Mouse (Mus musculus): ENCODE results near the gene Batf.

Gene Batf

DNA sequence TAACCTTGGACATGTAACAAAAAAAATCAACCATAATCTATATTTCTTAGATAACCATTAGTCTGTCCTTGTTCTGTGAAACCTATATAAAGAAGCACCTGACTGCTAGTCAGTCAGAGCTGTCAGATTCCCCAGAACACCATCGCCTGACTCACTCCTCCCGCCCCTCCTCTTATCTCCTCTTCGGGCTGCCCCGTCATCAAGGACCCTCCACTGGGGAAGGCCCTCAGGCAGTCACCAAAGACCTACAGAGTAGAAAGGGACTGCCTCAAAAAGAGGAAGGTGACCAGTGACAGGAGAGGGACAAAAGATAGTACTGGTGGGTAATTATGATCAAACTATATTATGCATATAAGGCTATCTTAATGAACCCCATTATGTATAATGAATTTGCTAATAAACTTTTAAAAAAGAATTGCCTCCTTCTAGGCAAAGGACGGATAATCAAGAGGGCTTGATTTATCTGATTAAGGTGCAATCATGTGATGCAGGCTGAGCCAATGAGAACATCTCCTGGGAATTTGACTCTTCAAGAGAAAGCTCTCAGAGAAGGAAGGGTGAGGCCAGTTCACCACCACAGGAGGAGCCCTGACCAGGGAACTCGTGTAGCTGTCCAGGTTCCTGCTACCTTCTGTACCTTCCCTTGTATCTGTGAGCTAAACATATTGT, 40.4 kb downstream of the Batf start:
- DNase-seq (ENCODE audit: low spot score in 2 of 2): no peak

- no peak for DNase-seq (ENCODE audit: low spot score in 2 of 2)
Measured at GRCm38 (mm10) chr12:85728181-85728580, 41.7 kb downstream of the Batf start.

GRCm38 (mm10) chr12:85729022-85729944, 42.8 kb downstream of the Batf start:
- DNase-seq (ENCODE audit: low spot score in 2 of 2): peak; percentile 56 to 72

- DNase-seq (ENCODE audit: low spot score in 2 of 2): no peak
Measured at GRCm38 (mm10) chr12:85729945-85730290, 43.4 kb downstream of the Batf start.

DNA sequence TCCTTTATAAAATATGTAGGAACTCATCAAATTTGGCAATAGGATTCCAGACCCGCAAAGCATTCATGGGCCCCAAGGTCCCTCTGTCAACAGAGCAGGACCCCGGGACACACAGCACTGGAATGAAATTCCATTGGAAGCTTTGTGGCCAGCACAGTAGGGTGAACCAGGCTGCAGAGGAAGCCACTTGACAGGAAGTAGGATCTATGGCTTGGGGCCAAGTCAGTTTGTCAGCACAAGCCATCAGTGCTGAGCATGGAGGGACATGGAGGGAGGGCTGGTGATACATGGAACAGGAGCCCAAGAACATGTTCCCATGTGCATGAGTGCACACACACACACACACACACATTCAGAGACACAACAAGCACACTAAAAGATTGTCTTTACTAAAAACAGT, 49.7 kb downstream of the Batf start:
- no peak for DNase-seq (ENCODE audit: low spot score in 2 of 2)

DNA sequence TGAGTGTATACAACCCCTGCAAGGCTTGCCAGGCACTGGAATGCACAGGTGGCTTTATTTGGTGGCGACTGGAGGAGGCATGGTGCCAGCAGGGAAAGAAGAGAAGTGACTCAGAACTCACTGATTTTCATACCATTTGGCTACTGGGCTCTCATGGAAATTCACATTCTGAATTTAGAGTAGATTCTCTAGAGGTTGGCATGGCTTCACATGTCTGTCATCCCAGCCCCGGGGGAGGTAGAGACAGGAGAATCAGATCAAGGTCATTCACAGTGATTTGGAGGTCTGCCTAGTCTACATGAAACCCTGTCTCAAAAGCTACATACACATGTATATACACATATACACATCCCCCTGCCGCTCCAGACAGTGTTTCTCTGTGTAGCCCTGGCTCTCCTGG, 50.5 kb downstream of the Batf start:
- DNase-seq (ENCODE audit: low spot score in 2 of 2): no peak

DNA sequence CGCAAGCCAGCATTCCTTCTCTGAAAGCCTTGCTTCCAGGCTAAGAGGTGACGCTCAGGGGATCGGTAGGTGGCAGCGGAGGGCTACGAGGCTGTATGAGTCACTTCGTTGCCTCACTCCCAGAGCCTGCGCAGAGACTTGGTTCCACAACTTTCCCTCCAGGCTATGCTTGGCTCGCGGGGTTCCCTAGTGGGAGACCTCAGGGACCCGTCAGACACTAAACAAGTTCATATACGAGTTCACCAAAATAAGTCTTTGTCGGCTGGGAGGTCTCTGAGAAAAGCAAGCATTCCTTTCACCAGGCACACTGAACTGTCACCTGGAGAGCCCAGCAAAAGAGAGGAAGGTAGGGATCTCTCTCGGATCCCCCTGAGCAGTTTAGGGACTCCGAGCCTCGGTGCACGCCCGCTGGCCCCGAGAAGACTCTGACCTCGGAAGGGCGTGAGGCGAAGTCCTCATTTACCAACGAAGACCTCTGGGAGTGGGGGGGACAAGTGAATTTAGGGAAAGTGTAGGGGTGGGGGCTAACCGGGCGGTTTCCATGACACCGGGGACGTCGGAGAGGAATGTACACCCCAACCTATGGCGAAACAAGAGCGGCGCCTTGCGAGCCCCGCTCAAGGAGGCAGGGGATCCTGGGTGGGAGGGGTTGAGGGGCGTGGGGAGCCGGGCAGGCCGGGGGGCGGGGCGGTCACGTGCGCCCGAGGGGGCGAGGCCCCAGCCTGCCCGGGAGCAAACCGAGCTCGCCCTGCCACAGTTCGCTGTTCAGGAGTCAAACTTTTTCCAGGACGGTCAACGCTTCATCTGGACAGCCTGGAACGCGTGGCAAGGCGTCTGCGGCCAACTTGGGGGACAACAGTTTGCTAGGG, 59.6 kb downstream of the Batf start, which contains the start of gene Flvcr2:
Gene Flvcr2, plus strand, starts transcription at position 713 of the 869 bp plus-strand sequence.
- DNase-seq (ENCODE audit: low spot score in 2 of 2): peak; percentile 7 to 55

DNA sequence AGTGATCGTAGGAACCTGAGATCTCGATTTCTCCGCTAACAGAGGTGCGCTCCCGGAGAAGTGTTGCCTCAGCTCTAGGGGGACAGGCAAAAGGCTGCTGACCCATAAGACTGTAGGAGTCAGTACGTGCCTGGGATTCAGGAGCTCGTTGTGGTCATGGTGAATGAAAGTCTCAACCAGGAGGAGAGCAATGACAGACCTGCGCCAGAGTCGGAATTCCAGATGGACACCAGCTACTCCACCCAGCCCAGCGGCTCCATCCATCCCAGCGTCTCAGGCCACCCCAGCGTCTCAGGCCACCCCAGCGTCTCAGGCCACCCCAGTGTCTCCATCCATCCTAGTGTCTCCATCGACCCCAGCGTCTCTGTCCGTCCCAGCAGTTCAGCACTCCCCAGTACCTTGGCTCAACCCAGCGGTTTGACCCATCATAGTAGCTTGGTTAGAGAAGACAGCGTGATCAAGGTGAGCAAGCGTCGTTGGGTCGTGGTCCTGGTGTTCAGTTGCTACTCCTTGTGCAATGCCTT, 60.3 kb downstream of the Batf start:
- no peak for DNase-seq (ENCODE audit: low spot score in 2 of 2)

DNA sequence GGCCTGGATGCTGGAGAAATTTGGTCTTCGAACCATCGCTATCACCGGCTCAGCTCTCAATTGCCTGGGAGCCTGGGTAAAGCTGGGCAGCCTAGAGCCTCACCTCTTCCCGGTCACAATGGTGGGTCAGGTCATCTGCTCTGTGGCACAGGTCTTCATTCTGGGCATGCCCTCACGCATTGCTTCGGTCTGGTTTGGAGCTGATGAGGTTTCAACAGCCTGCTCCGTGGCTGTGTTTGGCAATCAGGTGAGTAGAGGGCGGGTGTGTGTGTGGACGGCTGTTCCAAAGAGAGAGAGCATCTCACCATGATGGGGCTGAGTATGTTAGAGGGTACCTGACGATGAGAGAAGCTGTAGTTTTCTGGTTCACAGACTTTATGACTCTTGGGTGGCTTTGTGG, 60.9 kb downstream of the Batf start:
- no peak for DNase-seq (ENCODE audit: low spot score in 2 of 2)

- DNase-seq (ENCODE audit: low spot score in 2 of 2): no peak
Measured at GRCm38 (mm10) chr12:85749861-85750260, 63.4 kb downstream of the Batf start.

GRCm38 (mm10) chr12:85752116-85752515, 65.6 kb downstream of the Batf start:
- DNase-seq (ENCODE audit: low spot score in 2 of 2): no peak

DNA sequence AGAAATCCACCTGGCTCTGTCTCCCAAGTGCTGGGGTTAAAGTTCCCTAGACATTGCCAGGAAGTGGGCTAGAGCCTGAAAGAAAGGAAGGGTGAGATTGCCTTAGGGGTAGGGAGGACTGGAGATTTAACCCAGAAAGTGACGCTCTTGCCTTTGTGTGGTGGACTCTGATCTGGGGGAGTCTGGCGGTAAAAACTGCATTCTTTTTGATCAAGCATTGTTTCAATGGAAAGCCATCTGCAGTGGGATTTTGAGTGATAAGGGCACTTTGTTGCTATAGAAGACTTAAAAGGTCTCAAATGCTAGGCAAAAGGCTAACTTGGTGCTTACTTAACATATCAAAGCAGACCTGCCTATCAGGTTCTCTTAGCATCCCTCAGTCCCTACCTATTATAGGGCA, 66.8 kb downstream of the Batf start:
- no peak for DNase-seq (ENCODE audit: low spot score in 2 of 2)

DNA sequence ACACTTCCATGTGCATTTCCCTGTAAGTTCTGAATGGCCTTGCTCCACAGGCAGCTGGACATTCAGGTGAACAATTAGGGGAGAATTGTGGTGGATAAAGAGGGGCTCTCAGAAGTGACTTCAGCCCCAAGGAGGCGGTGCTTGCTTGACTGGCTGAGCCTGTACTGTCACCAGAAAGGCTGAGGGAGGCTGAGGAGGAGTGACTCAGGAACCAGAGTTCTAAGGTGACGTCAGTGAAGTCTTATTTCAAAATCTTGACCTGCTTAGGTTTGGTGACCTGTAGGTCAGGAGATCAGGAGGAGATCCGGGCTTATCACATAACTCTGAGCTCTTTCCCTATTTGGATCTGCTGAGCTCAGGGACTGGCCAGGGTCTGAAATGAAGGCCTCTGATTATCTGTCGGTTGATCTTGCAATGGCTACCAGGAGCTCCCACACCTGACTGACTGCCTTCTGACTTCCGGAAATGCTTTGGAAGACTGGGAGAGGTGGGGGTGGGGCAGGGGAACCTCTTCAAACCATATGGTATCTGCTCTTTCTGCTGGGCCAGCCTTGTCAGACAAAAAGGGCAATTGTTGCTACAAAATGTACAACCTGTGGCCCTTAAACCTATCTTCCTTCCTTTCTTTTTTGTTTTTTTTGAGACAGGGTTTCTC, 68.3 kb downstream of the Batf start:
- DNase-seq (ENCODE audit: low spot score in 2 of 2): no peak

- no peak for DNase-seq (ENCODE audit: low spot score in 2 of 2)
Measured at GRCm38 (mm10) chr12:85756455-85756854, 70.0 kb downstream of the Batf start.

DNA sequence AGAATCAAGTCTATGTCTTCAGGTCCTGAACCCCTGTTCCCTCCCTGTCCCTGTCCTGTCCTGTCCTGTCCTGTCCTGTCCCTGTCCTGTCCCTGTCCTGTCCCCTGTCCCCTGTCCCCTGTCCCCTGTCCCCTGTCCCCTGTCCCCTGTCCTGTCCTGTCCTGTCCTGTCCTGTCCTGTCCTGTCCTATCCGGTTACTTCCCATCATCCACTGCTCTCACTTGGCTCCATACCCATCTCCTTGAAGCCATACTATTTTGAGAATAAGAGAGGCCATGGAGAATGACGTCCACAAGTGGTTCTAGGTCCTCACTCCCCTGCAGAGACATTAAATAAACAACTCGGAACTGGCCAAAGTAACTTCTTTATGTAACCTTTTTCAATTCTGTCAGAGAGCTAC, 70.6 kb downstream of the Batf start:
- DNase-seq (ENCODE audit: low spot score in 2 of 2): no peak

Measured in spleen, postnatal 10 days (tissue).